Mouse (Mus musculus) lung, adult 2 months (tissue): Measurements from ENCODE around the gene Mrpl45. TPM values are rescaled to one million over a fixed set of nuclear protein-coding genes. Genes with fewer than 3 reads are reported as not detected.
A peak's percentile ranks its signal among the peaks of the same experiment; 100 is the strongest.

Source experiments
- DNase-seq: peaks from one replicate; pipeline ENCODE4 v3.0.0; 2022
- H3K4me1 ChIP-seq: fragments of 200-500 bp; 2 replicates; pipeline ENCODE4 v1.6.1; 2011; ENCODE audit warnings: low read length; ENCODE audit not compliant: control insufficient read depth, insufficient read depth
- H3K4me3 ChIP-seq: fragments of 200-500 bp; replicated peaks from 2 replicates; pipeline ENCODE3; 2011; ENCODE audit warnings: low read depth, mild to moderate bottlenecking, control low read depth, low read length; ENCODE audit errors: extremely low read depth
- CTCF ChIP-seq: fragments of 200-500 bp; IDR thresholded peaks from 2 replicates; pipeline ENCODE4 v1.5.1; 2011; ENCODE audit warnings: mild to moderate bottlenecking, low read length, control low read depth; ENCODE audit not compliant: insufficient read depth
- POLR2A ChIP-seq: fragments of 200-500 bp; IDR thresholded peaks from 2 replicates; pipeline ENCODE4 v1.6.1; 2011; ENCODE audit warnings: low read depth, mild to moderate bottlenecking, control low read depth, low read length, borderline replicate concordance; ENCODE audit errors: extremely low read depth
- WGBS: fragments of 180-500 bp; shearing (Covaris S2); methylation state at CpG from one replicate; pipeline ENCODE4 v1.1.7; 2018; 5-methylcytosine and 5-hydroxymethylcytosine counted together
- polyA plus RNA-seq: library from polyadenylated mRNA; depleted of rRNA; stranded (reverse); fragments of >200 nt; gene quantifications from 2 replicates; pipeline ENCODE4 v1.2.3, GENCODE M21; 2012

The Mrpl45 gene
- polyA plus RNA-seq, 1 experiment, result 8.3 TPM

- TF ChIP-seq CTCF, result no peak
- TF ChIP-seq POLR2A, result no peak
- Histone ChIP-seq H3K4me1 (no peaks in the 10 kb centered on the region), H3K4me3 (no peak overlapping the region)
- 78% methylated on average over 12 of the region's 12 CpGs for WGBS
- no peak for DNase-seq
Observed at GRCm38 (mm10) chr11:97331231-97332190, 16.0 kb downstream of the Mrpl45 start.

GRCm38 (mm10) chr11:97333044-97333443 is 17.5 kb downstream of the Mrpl45 start:
- H3K4me1 ChIP-seq, result no peaks in the 10 kb centered on the region
- DNase-seq, result no peak
- TF ChIP-seq POLR2A (no peak), CTCF (no peak)
- 44% methylated on average over 9 of the region's 9 CpGs for WGBS
- H3K4me3 ChIP-seq, result no peak overlapping the region

- no peak for DNase-seq
- TF ChIP-seq POLR2A (no peak), CTCF (no peak)
- peaks cover 5% of the 10 kb centered on the region; the same call in 1 of the 2 replicates for H3K4me1 ChIP-seq
- 42% methylated on average over 1 of the region's 1 CpGs for WGBS
- no peak overlapping the region for H3K4me3 ChIP-seq
Observed at GRCm38 (mm10) chr11:97333896-97334295, 18.4 kb downstream of the Mrpl45 start.

- H3K4me3 ChIP-seq, result no peak overlapping the region
- no peak for DNase-seq
- peaks cover 5% of the 10 kb centered on the region; the same call in 1 of the 2 replicates for H3K4me1 ChIP-seq
- TF ChIP-seq POLR2A (no peak), CTCF (no peak)
- 69% methylated on average over 9 of the region's 9 CpGs for WGBS
Observed at GRCm38 (mm10) chr11:97334400-97334799, 18.9 kb downstream of the Mrpl45 start.

- H3K4me3 ChIP-seq, result no peak overlapping the region
- TF ChIP-seq CTCF (no peak), POLR2A (no peak)
- H3K4me1 ChIP-seq, result peaks cover 5% of the 10 kb centered on the region; the same call in 1 of the 2 replicates
- DNase-seq, result no peak
- 42% methylated on average over 6 of the region's 6 CpGs for WGBS
Observed at GRCm38 (mm10) chr11:97336238-97336637, 20.7 kb downstream of the Mrpl45 start.

- no peak overlapping the region for H3K4me3 ChIP-seq
- TF ChIP-seq POLR2A, result no peak
- no peak for TF ChIP-seq CTCF
- 71% methylated on average over 14 of the region's 14 CpGs for WGBS
- no peak for DNase-seq
- H3K4me1 ChIP-seq, result peaks cover 5% of the 10 kb centered on the region; the same call in 1 of the 2 replicates
Observed at GRCm38 (mm10) chr11:97336751-97337345, 21.3 kb downstream of the Mrpl45 start.

- Histone ChIP-seq H3K4me1 (peaks cover 5% of the 10 kb centered on the region; the same call in 1 of the 2 replicates), H3K4me3 (no peak overlapping the region)
- TF ChIP-seq CTCF, result no peak
- TF ChIP-seq POLR2A, result no peak
- WGBS, result 83% methylated on average over 12 of the region's 12 CpGs
- DNase-seq, result no peak
Observed at GRCm38 (mm10) chr11:97337363-97337762, 21.8 kb downstream of the Mrpl45 start.

- WGBS, result 35% methylated on average over 21 of the region's 21 CpGs
- Histone ChIP-seq H3K4me1 (peaks cover 5% of the 10 kb centered on the region; the same call in 1 of the 2 replicates), H3K4me3 (peak overlapping the region; percentile 8)
- TF ChIP-seq POLR2A, result peak; percentile 19; the same call in 1 of the 2 replicates
- TF ChIP-seq CTCF, result no peak
- DNase-seq, result peak; percentile 75
Observed at GRCm38 (mm10) chr11:97338302-97338976, 22.9 kb downstream of the Mrpl45 start.

GRCm38 (mm10) chr11:97338977-97339315 is 23.4 kb downstream of the Mrpl45 start:
- Histone ChIP-seq H3K4me1 (peaks cover 5% of the 10 kb centered on the region; the same call in 1 of the 2 replicates), H3K4me3 (peak overlapping the region; percentile 8)
- TF ChIP-seq CTCF (no peak), POLR2A (no peak)
- 25% methylated on average over 17 of the region's 17 CpGs for WGBS
- DNase-seq, result no peak
